Mouse (Mus musculus) thymus, adult 2 months (tissue): ENCODE results near the gene Slc51a. TPM values are rescaled to one million over a fixed set of nuclear protein-coding genes. Genes with fewer than 3 reads are reported as not detected.

Experiments used
- DNase-seq: peaks from one replicate; pipeline ENCODE4 v3.0.0; 2021
- H3K27ac ChIP-seq: fragments of 200-500 bp; 2 replicates; pipeline ENCODE4 v1.5.1; 2012; ENCODE audit warnings: low read length, control low read depth; ENCODE audit not compliant: control insufficient read depth, insufficient read depth
- H3K27me3 ChIP-seq: fragments of 200-500 bp; 2 replicates; pipeline ENCODE4 v1.6.1; 2012; ENCODE audit warnings: mild to moderate bottlenecking, low read length, moderate library complexity, mixed read lengths; ENCODE audit not compliant: control insufficient read depth, insufficient read depth
- H3K36me3 ChIP-seq: fragments of 200-500 bp; 2 replicates; pipeline ENCODE4 v1.6.1; 2012; ENCODE audit warnings: mild to moderate bottlenecking, low read length, moderate library complexity; ENCODE audit not compliant: control insufficient read depth, insufficient read depth
- H3K4me1 ChIP-seq: fragments of 200-500 bp; replicated peaks from 2 replicates; pipeline ENCODE4 v1.6.1; 2012; ENCODE audit warnings: low read length; ENCODE audit not compliant: control insufficient read depth, insufficient read depth
- H3K4me3 ChIP-seq: fragments of 200-500 bp; 2 replicates; pipeline ENCODE4 v1.5.1; 2012; ENCODE audit warnings: mild to moderate bottlenecking, low read length, control low read depth, moderate library complexity; ENCODE audit not compliant: control insufficient read depth, insufficient read depth
- CTCF ChIP-seq: fragments of 200-500 bp; IDR thresholded peaks from 2 replicates; pipeline ENCODE4 v1.5.1; 2012; ENCODE audit warnings: mild to moderate bottlenecking, control low read depth, low read length, moderate library complexity, borderline replicate concordance; ENCODE audit not compliant: control insufficient read depth, poor library complexity, insufficient read depth; ENCODE audit errors: extremely low read depth
- POLR2A ChIP-seq: fragments of 200-500 bp; IDR thresholded peaks from 2 replicates; pipeline ENCODE4 v1.6.1; 2012; ENCODE audit warnings: mild to moderate bottlenecking, low read length, control low read depth, moderate library complexity; ENCODE audit not compliant: control insufficient read depth, poor library complexity, insufficient read depth; ENCODE audit errors: extremely low read depth
- WGBS: fragments of 180-500 bp; shearing (Covaris S2); methylation state at CpG from one replicate; pipeline ENCODE4 v1.1.7; 2018; 5-methylcytosine and 5-hydroxymethylcytosine counted together
- polyA plus RNA-seq: library from polyadenylated mRNA; depleted of rRNA; stranded (reverse); fragments of >200 nt; gene quantifications from 2 replicates; pipeline ENCODE4 v1.2.3, GENCODE M21; 2012

Slc51a gene
- polyA plus RNA-seq, 1 experiment: 1.3 TPM

DNA sequence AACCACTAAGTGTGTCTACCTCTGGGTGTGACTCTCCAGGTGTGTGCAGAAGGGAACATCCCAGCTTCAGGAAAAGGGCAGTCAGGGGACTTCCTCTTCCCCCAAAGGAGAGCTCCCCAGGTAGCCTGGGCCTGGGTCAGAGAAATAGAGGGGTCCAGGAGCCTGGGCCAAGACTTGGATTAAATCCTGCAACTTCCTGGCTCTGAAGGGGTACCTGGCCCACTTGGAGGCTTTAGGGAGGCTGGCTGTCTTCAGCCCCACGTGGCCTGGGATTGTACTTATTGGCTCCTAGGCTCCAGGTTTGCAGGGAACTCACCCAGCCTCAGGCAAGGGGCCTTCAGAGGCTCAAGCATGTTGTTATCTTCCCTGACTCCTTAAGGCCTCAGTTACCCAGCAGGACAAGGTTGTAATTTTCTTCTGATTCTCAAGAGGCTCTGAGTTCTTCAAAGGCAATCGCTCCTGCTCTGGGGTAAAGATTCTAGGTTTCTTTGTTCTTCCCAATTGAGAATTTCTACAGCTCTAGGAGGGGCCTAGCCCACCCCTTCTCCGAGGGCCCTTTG is 20.9 kb upstream of the Slc51a start:
- H3K27ac ChIP-seq: no peak overlapping the region
- TF ChIP-seq POLR2A (no peak), CTCF (no peak)
- WGBS: 70% methylated on average over 3 of the region's 3 CpGs
- H3K4me1 ChIP-seq: peaks cover 8% of the 10 kb centered on the region
- no peak overlapping the region for H3K4me3 ChIP-seq
- no peaks in the 10 kb centered on the region for H3K36me3 ChIP-seq
- DNase-seq: no peak
- H3K27me3 ChIP-seq: no peaks in the 10 kb centered on the region

DNA sequence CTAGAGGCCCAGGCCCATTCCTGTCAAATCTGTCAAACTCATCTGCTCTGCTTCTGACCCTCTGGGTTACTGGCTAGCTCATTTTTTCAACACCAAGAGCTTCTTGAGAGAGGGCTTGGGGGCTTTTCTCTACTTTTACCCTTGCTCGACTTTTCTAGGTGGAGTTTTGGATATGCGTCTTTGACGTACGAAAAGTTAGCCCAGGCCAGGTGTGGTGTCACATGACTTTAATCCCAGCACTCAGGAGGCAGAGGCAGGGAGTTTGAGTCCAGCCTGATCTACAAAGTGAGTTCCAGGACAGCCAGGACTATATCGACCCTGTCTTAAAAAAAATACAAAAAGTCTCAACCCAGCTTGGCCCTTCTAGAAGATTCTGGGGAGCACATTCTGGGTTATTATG is 20.4 kb upstream of the Slc51a start:
- H3K4me3 ChIP-seq: no peak overlapping the region
- no peaks in the 10 kb centered on the region for H3K36me3 ChIP-seq
- 90% methylated on average over 5 of the region's 5 CpGs for WGBS
- H3K27me3 ChIP-seq: no peaks in the 10 kb centered on the region
- H3K27ac ChIP-seq: no peak overlapping the region
- peaks cover 8% of the 10 kb centered on the region for H3K4me1 ChIP-seq
- TF ChIP-seq POLR2A (no peak), CTCF (no peak)
- no peak for DNase-seq

DNA sequence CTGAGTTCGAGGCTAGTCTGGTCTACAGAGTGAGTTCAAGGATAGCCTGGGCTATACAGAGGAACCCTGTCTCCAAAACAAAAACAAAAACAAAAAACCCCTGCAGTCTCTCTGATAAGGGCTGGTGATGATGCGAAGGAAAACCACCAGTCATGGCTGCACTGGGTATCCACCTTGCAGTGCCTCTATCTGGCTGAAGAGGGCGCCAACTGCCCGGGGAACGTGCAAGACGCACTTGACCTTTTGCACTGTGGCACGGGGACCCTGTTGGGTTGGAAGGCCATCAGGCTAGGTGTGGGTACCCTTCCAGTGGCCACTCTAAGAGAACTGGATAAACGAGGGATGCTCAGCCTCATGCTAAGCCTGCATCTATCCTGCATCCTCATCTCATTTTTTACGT is 19.7 kb upstream of the Slc51a start:
- DNase-seq: peak; percentile 81
- Histone ChIP-seq H3K27me3 (no peaks in the 10 kb centered on the region), H3K4me3 (no peak overlapping the region), H3K36me3 (no peaks in the 10 kb centered on the region), H3K4me1 (peaks cover 8% of the 10 kb centered on the region), H3K27ac (no peak overlapping the region)
- WGBS: 19% methylated on average over 9 of the region's 9 CpGs
- TF ChIP-seq POLR2A: no peak
- peak; percentile 96 for TF ChIP-seq CTCF

DNA sequence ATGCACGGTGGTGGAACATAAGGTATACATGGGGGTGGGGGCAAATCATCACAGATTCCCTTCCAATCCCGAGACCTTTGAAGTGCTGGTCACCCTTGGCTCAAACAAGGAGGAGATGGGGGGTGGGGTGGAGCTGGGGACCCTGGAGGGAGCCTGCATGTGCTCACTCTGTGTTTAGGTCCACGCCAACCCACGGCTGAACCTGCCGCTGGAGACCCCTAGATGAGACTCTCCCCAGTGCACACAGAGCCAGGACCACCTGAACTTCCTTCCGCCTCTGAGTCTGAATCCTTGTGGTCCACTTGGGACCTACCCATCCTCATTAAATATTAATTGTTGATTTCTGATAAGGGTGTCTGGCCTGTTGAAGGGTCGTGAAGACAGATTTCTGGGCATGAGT is 19.2 kb upstream of the Slc51a start:
- Histone ChIP-seq H3K4me3 (no peak overlapping the region), H3K27me3 (no peaks in the 10 kb centered on the region), H3K27ac (no peak overlapping the region), H3K36me3 (no peaks in the 10 kb centered on the region), H3K4me1 (peaks cover 10% of the 10 kb centered on the region)
- TF ChIP-seq POLR2A: no peak
- TF ChIP-seq CTCF: no peak
- 91% methylated on average over 7 of the region's 7 CpGs for WGBS
- no peak for DNase-seq

DNA sequence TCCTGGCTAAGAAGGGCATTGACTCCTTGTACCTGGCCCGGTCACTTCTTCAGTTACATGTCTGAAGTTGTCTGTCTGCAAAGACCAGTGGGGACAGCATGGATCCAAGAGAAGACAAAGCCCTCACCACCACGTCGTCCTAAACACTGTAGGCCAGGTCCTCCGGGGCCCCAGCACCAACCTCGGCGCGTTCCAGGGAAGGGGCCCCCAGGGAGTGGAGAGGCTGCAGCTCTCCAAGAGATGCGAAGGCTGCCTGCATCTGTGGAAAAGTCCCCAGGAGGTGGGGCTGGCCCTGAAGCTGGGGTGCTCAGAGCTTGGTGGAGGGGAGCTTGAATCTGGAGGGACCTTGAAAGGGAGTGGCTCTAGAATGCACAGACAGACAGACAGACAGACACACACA is 18.6 kb upstream of the Slc51a start:
- no peaks in the 10 kb centered on the region for H3K27me3 ChIP-seq
- H3K36me3 ChIP-seq: no peaks in the 10 kb centered on the region
- WGBS: 98% methylated on average over 8 of the region's 8 CpGs
- H3K27ac ChIP-seq: no peak overlapping the region
- no peak overlapping the region for H3K4me3 ChIP-seq
- H3K4me1 ChIP-seq: peaks cover 11% of the 10 kb centered on the region
- DNase-seq: no peak
- no peak for TF ChIP-seq CTCF
- no peak for TF ChIP-seq POLR2A

DNA sequence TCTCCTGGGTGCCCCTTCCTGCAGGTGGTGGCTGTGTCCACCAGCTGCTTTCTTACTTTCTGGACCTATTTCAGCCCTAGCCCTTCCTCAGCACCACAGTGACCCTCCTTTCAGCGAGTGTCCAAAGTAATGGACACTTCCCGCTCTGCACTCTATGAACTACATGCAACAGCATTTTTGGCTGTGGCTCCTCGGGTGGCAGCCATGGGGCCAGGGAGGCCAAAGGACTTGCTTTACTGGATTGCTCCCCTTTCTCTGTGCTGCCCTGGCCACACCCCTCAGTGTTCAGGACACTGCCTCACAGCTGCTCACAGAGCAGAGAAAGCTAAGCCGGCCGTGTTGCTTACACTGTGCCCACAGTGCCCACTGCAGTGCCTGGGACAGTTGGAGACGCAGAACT is 16.0 kb upstream of the Slc51a start:
- no peak overlapping the region for H3K4me3 ChIP-seq
- no peaks in the 10 kb centered on the region for H3K36me3 ChIP-seq
- DNase-seq: no peak
- no peaks in the 10 kb centered on the region for H3K27me3 ChIP-seq
- peaks cover 8% of the 10 kb centered on the region for H3K4me1 ChIP-seq
- H3K27ac ChIP-seq: no peak overlapping the region
- TF ChIP-seq CTCF (no peak), POLR2A (no peak)
- 86% methylated on average over 6 of the region's 6 CpGs for WGBS
